Mouse (Mus musculus) lung, postnatal 10 days (tissue): ENCODE results near the gene Zswim3.

Experiments
- DNase-seq: peaks from one replicate; pipeline ENCODE4 v3.0.0; 2021

Zswim3 gene

DNA sequence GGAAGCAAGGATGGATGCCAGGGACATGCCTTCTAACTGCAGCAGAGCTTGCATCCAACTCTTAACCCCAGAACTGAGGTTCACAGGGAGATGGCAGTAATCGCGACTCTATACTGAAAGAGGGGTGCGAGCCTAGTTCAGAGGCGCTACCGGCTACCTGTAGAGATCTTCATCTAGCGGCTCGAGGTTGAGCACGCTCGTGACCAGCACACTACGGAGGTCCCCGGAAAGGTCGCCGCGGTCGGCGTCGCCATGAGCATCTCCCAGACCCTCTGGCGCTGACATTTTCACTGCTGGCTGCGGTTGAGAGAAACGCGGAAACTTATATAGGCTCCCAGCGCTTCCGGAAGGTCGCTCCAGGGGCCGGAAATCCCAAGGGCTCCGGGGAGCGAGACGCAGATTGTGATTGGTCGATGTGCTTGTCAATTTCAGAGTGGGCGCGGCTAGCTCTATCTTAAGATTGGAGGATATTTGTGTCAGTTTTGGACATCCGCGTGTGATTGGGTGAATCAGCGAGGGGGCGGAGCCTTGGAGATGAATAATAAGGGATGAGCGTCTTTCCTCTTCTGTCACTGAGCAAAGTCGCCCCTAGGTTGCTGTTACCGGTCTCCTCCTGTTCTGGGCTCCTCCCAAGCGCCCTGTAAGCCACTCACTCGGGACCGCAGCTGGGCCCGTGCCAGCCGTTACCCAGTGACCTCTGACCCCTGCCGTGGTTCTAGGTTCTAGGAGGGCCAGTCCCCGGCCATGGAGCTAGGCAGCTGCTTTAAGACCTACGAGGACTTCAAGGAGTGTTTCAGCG, at the start of gene Zswim3, which contains the start of gene Acot8:
TSS of gene Zswim3 (plus strand) at position 566 of the 799 bp plus-strand sequence.
TSS of gene Acot8 (minus strand) at position 350 of the 799 bp plus-strand sequence.
- peak; percentile 99 for DNase-seq

DNA sequence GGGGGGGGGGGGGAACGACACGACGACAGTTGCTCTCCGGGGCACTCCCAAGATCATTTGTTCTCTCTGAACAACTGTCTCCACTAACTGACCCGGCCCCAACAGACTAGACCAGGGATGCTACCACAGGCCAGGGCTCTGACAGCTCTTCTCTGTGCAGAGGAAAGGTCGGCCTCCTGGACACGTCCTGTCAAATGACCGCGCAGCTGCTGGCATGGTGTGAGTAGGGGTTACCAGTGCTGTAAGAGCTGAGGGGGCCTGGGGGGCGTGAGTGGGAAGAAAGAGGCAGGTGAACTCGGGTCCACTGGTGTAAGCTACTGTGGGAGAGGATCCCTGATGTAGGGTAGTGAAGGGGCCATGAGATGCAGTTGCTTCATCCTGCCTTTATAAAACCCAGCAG, 47.1 kb upstream of the Zswim3 start:
- DNase-seq: no peak

DNA sequence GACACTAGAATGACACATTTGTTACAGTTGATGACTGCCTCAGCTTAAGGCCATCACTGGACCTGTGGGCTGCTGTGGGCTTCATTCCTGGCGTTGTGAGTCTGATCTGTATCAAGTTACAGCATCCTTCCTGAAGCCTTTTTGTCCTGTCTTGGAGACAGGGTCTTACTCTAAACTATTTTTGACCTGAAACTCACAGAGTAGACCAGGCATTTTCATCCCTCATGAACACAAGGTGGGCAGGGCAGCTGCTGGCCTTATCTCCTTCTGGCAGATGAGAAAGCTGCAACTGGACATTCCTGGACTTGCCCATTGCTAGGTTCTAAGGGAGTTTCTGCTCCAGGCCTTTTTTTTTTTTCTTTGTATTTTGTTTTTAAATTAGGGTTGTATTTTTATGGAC, 46.2 kb upstream of the Zswim3 start:
- DNase-seq: no peak

DNA sequence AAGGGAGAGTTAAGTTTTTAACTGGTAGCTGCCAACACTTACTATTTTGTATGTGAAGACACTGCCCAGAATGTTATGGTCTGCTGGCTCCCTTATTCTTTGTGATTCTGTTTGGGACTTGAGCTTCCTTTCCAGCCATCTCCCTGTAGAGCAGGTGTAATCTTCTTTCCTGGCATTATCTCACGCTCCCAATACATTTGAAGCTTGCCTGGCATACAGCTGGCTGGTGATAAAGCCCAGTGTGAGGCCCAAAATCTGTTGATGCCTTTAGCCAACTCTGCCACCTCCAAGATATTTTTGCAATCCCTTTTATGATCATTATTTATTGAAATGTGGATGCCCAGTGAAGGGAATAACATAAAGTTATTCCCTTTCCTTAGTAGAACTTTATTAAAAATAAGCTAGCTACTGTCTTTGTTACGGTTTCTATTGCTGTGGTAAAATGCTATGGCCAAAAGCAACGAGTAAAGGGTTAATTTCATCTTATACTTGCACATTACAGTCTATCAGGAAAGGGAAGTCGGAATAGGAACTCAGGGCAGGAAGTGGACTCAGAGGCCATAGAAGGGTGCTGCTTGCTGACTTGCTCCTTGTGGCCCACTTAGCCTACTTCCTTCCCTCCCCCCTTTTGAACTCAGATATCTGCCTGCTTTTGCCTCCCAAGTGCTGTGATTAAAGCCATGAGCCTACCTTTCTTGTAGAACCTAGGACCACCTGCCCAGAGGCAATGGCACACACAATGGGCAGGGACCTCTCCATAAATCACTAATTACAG, 44.7 kb upstream of the Zswim3 start:
- no peak for DNase-seq

DNA sequence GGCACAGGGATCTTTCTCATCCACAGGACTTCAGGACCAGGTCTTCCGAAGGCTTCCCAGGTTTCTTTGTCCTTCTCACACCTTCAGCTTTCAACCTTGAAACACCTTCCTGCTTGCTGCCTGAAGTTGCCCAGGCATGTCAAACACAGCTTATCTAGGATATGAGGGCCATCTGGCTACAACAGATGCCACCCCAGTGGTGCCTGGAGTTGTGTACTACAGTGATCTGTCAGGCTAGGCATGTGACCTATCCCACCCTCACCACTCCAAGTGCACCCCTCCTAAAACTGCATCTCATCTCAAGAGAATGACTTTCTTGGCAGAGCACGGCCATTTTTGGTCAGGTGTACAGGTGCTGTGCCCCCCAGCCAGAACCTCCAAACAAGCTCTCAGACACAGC, 43.4 kb upstream of the Zswim3 start:
- DNase-seq: no peak

DNA sequence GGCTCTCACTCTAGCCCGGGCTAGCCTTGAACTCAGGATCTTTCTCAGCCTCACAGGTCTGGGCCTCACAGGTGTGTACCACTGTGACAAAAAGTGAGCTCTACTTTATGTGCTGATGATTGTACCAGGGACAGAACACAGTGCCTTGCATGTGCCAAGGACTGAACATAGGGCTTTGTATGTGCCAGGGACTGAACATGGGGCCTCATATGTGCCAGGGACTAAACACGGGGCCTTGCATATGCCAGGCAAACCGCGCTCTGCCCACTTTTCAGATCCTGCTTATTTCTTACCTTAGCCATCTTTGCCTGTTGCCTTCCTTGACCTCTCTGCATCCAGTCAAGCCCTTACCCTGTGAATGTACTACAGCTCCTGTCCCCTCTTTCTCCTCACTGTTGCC, 42.9 kb upstream of the Zswim3 start:
- DNase-seq: no peak

DNA sequence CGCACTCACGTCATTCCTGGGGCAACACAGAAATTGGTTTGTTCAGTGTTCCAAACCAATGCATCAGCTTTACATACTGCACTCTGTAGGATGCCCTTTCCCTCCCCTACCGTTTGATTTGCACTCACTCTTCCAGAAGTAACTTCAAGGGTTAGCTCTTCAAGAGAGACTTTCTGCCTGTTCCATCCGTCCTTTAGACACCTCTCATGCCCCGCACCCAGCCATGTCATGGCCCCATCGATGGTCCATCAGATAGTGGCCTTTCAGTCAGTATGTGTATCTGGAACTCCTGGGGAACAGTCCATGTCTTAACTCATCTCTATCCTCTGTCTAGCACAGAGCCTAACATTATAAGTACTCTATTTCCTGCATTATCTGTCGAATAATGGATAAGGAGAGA, 42.3 kb upstream of the Zswim3 start:
- DNase-seq: no peak

DNA sequence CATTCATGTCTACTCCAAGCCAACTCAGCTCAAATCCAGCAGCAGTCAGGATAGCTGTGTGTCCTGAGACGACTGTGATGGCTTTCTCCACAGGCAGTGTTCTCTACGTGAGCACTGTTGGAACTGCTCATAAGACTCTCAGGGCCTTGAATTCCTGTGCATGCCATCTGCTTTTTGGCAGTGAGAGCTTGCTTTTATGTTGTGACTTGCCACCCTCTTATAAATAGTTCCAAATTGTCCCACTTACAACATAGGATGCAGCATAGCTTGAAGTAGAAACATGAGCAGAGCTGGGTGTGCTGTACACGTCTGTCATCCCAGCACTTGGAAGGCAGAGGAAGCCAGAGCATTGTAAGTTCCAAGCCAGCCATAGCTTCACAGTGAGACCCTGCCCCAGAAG, 39.1 kb upstream of the Zswim3 start:
- DNase-seq: no peak

DNA sequence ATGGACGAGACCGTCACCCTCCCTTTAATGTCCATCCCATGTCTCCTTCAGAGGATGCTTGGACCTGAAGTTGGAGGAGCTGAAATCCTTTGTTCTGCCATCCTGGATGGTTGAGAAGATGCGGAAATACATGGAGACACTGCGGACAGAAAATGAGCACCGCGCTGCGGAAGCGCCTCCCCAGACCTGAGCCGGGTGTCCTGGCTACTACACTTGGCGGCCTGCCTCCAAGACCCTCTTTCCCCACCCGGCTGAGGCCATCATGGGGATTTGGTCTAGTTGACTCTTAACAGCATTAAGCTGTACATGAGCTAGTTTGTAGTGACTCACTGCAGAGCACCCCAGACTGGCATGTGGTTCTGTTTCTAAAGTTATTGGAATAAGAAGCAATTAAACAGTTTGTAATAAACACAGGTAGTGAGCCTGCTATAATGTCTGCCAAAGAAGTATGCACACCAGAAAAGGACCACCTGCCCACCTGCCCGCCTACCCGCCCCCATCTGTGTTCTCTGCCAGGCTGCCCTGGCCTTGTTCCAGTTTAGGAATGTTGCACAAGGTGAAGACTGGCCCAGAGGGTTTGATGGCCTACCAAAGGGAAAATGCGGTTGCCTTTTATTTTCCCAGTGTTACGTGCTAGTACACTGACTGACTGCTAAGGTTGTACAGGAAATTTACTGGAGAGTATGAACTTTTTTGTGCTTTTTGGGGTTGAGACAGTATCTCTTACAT, 36.9 kb upstream of the Zswim3 start:
- no peak for DNase-seq

DNA sequence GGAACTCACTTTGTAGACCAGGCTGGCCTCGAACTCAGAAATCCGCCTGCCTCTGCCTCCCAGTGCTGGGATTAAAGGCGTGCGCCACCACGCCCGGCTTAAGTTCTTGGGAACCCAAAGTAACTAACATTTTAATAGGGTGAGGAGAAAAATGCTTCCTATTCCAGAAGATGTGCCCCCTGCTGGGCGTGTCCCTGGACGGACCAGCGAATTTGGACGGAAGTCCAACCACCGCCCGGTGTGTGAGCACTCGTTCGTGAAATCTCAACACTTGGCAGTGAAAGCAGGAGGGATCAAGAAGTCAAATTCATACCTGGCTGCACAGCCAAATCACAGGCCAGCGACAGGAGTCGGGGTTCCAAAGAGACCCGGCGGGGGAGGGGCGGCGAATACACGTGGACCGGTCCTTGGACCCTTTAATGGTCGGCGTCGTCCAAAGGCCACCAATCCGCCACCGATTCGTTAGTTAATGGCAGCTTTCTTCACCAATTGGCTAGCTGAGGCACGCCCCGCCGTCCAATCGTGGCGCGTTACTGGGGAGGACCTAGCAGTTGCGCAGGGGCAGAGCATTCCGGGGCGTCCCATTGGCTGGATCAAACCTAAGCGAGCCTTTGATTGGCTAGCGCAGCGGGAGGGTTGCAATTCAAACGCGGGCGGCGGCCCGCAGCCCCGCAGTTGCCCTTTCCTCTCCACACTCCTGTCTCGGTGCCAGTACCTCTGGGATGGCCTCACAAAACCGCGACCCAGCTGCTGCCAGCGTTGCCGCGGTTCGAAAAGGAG, 35.5 kb upstream of the Zswim3 start, which contains the start of gene Ube2c:
TSS of gene Ube2c (plus strand) at position 641 of the 780 bp plus-strand sequence.
- DNase-seq: peak; percentile 99

DNA sequence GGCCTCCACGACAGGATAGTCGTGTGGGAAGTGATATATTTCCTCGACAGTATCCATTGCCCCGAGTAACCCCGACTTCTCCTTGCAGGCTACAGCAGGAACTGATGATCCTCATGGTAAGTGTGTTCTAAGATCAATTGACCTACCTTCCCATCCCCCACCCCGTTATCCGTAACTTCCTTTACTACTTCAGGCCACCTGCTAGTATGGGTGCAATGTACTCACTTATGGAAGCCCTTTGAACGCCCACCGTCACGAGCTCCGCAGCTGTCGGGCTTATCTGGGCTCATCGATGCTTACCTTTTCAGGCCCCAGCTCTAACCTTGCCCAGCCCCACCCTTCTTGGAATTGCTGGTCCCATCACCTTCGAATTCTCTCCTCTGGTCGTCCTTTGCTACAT, 34.6 kb upstream of the Zswim3 start:
- DNase-seq: no peak

DNA sequence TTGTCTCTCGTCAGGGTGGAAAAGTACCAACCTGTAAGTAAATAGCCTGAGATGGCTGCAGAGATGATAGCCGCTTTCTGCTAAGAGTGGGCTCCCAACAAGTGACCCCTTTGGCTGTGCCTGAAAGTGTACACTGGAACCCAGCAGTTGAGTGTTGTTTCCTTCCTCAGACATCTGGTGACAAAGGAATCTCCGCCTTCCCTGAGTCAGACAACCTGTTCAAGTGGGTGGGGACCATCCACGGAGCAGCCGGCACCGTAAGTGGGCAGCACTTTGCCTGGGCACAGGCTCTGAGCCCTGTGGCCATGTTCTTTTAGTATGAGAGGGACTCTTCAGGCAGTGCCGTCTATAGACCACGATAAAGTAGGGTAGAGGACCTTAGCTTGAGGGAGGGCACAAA, 33.8 kb upstream of the Zswim3 start:
- no peak for DNase-seq

DNA sequence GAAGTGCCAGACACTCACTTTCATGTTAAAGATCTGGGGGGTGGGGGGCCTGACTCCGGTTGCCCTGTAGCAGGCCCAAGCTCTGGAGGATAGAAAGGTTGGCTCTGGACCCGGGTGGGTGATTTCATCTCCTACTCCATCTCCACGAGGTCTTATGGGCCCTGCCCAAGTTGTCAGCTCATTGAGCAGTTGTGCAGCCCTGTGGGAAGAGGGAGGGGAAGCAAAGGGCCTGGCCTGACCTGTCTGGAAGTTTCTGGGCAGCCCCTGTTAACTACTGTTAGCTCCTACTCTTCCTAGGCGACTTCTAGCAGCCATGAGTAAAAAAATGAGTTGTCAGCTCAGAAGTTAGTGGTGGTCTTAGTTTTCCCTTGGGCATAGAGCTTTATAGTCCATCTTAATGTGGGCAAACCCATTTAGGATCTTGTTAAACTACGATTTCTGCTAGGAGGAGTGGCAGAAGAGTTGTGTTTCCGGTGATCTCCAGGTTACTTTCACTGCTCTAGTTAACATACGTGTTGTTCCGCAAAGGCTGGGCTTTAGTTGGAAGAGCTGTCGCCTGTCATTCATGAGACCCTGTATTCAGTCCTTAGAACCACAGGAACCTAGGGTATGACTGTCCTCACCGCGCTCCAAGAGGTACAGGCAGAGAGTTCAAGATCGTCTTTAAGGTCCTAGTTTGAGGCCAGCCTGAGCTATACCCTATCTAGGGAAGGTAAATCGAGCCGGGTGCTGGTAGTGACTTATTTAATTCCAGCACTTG, 31.5 kb upstream of the Zswim3 start:
- DNase-seq: no peak

DNA sequence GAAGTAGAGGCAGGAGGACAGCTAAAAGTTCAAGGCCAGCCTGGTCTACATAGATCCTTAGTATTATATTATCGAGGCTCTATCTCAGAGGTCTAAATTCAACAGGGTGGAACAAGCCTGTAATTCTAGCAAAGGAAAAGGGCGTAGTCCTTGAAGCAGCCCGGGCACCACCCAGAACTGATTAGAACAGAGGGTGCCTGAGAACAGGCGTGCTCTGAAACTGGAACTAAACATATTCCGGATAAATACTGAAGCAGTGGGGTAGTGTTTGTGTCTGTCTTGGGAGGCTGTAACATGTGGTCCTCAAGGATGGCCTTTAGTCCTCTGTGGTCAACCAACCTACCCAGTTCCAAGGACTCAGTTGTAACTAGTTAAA, 30.9 kb upstream of the Zswim3 start:
- no peak for DNase-seq

DNA sequence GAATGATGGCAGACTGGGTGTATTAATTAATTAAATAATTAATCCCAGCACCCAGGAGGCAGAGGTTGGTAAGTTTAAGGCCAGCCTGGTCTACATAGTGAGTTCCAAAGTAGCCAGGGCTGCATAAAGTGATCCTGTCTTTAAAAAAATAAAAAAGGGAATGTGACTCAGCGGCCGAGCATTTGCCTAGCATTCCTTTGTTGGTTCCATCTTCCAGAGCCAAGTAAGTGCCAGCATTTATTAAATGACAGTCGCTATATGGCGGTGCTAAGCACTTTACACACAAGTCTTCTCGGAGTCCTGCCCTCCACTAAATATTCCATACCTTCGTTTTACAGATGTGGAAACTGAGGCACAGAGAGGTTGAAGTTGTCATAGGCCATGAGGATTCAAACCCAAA, 28.8 kb upstream of the Zswim3 start:
- DNase-seq: no peak

DNA sequence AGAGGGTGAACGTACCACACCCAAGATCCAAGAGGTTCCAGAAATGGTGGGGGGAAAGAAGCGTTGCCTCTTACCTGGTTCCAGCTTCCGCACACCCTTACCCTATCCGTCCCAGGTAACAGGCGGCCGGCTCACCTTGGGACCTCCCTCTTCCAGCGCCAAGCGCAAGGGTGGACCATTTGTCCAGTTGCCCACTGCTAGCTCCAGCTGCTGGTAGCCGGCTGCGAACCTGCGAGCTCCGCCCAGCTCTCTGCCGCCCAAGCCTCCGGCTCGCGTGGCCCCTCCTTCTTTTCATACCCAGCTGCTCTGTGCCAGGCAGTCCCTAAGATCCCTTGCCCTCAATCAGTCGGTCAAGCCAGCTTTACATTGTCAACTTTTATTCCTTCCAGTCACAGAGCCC, 28.1 kb upstream of the Zswim3 start:
- DNase-seq: no peak

DNA sequence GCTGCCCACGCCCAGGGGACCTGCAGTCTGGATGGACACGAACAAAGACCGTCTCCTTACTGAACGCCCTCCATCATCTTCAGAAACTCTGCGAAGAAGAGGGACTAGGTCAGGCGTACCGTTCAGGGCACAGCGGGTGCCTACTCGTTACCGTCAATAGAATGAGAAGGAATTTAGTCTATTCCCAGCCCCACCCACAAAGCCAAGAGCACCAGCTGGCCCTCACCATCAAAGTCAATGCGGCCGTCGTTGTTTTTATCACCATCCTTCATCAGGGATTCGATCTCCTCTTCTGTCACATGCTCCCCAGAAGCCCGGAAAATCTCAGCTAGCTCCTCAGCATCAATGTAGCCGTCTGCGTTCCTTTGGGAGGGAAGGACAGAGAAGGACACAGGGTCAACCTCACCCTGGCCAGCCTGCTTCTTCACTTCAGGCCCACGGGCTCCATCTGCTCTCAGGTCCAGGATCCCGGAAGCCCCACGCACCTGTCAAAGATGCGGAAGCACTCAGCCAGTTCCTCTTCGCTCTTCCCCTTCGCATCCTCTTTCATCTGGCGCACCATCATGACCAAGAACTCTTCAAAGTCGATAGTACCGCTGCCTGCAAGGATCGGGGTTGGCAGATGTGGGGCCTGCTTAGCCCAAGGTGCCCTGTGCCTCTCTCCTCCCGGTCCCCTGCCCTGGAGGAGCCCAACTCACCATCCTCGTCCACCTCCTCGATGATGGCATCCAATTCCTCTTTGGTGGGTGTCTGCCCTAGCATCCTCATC, 27.5 kb upstream of the Zswim3 start:
- DNase-seq: no peak

DNA sequence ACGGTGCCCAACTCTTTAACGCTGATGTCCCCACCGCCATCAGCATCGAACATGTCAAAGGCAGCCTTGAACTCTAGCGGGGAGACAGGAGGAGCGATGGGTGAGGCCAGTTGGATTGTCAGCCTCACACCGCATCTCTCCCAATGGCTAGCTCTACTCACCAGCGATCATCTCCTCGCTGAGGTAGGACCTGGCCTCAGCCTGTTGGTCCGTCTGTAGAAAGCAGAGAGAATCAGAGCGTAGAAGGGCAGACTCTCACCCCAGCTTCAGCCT, 26.9 kb upstream of the Zswim3 start:
- no peak for DNase-seq

DNA sequence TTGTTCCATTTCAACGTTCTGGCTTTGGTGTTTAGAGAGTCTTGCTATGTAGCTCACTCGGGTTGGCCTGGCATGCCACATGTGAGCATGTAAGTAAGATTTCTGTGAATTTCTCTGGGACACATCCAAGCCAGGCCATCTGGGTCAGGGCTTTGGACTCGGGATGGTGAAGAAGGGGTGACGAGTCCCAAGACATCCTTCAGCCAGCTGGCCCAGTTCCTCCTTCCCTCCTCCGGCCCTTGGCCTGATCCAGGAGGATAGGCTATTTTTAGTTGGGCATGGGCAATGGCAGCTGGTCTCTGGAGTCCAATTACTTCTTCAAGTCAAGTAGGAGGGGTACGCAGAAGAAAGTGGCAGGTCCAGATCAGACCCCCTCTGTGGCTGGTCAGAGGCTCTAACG, 26.1 kb upstream of the Zswim3 start:
- no peak for DNase-seq

DNA sequence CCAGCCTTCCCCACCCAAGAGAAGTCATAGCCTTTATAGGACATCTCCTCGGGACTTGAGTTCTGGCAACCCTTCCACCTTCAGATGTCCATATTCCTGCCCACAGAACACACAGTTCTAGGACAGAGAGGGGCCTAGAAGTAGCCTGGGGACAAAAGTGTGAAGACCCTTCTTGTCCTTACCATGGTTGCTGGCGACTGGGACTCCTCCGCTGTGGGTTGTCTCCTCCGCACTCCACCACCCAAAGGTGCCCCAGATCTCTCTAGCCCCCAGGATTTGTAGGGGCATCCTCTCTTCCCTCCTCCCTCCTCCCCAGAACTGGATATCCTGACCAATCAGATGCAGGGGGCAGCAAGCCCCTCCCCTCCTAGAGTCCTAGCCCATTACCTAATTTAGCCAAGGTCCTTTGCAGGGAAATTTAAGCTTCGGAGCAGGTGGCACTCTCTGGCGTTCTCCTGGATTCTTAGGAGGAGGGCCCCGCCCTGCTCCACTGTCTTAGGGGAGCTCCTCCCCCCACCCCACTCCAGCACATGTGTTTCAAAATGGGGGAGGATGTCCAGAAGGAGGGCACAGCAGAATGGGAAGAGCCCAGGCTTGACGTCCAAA, 25.3 kb upstream of the Zswim3 start, which contains the start of gene Tnnc2:
TSS of gene Tnnc2 (minus strand) at position 487 of the 606 bp plus-strand sequence.
- DNase-seq: no peak

DNA sequence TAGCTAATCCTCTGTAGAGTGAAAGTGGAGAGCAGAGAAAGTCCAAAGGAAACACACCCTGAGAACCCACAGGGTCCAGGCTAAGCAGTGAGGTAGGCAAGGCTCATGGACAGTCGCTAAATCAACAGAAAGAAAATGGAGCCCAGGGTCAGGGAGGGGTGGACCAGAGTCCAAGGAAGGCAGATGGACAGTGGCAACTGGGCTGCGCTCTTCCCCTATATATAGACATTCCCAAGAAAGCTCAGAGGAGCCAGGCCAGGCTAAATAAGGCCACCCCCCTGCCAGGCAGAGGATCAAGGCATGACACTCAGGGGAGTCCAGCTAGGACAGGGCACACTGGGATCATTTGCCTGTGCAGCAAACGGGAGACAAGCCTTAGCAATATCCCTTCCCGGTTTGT, 23.0 kb upstream of the Zswim3 start:
- no peak for DNase-seq
